Mouse (Mus musculus) liver, postnatal 0 days (tissue): ENCODE results near the gene Ube2ql1. TPM values are rescaled to one million over a fixed set of nuclear protein-coding genes. Genes with fewer than 3 reads are reported as not detected.

Experiments
- ATAC-seq: fragments of 200-750 bp; cut with Nextera tagmentation; 2 replicates; pipeline ENCODE4 v1.8.0; 2017; ENCODE audit warnings: mild to moderate bottlenecking, moderate library complexity
- DNase-seq: peaks from one replicate; pipeline ENCODE4 v3.0.0-alpha.2; 2016
- H3K27ac ChIP-seq: fragments of 300-500 bp; sonication (generic); 2 replicates; pipeline ENCODE4 v1.5.1; 2014; ENCODE audit warnings: antibody characterized with exemption, moderate library complexity, mild to moderate bottlenecking, low read depth
- H3K27me3 ChIP-seq: fragments of 300-500 bp; sonication (generic); 2 replicates; pipeline ENCODE4 v1.6.1; 2014; ENCODE audit warnings: low read length, control low read depth, mixed read lengths; ENCODE audit not compliant: insufficient read depth
- H3K36me3 ChIP-seq: fragments of 300-500 bp; sonication (generic); replicated peaks from 2 replicates; pipeline ENCODE4 v1.6.1; 2014; ENCODE audit warnings: mild to moderate bottlenecking, control low read depth, low read length, moderate library complexity, mixed read lengths; ENCODE audit not compliant: insufficient read depth
- H3K4me1 ChIP-seq: fragments of 300-500 bp; sonication (generic); 2 replicates; pipeline ENCODE4 v1.6.1; 2014; ENCODE audit warnings: antibody characterized with exemption, mild to moderate bottlenecking, control low read depth; ENCODE audit not compliant: insufficient read depth
- H3K4me2 ChIP-seq: fragments of 300-500 bp; sonication (generic); 2 replicates; pipeline ENCODE4 v1.6.1; 2014; ENCODE audit warnings: low read depth, mild to moderate bottlenecking, low read length, moderate library complexity, mixed read lengths
- H3K4me3 ChIP-seq: fragments of 300-500 bp; sonication (generic); 2 replicates; pipeline ENCODE4 v1.5.1; 2014; ENCODE audit warnings: low read depth, low read length
- H3K9ac ChIP-seq: fragments of 300-500 bp; sonication (generic); replicated peaks from 2 replicates; pipeline ENCODE4 v1.6.1; 2014; ENCODE audit warnings: mild to moderate bottlenecking, moderate library complexity
- H3K9me3 ChIP-seq: fragments of 300-500 bp; sonication (generic); 2 replicates; pipeline ENCODE4 v1.6.1; 2016; ENCODE audit warnings: mild to moderate bottlenecking, control low read depth, low read length, mixed read lengths
- CTCF ChIP-seq: sonication (generic); IDR thresholded peaks from 2 replicates; pipeline ENCODE4 v1.5.1; 2016; ENCODE audit warnings: antibody characterized with exemption, low read depth
- EP300 ChIP-seq: IDR thresholded peaks from 2 replicates; pipeline ENCODE4 v1.6.1; 2016; ENCODE audit warnings: antibody characterized with exemption, low read depth, mild to moderate bottlenecking
- WGBS: fragments of 180-500 bp; shearing (Covaris S2); extraction: QIAGEN DNeasy Blood & Tissue Kit; methylation state at CpG from one replicate; pipeline ENCODE4 v1.1.7; 2014; ENCODE audit not compliant: insufficient replicate concordance; 5-methylcytosine and 5-hydroxymethylcytosine counted together
- polyA plus RNA-seq: library from polyadenylated mRNA; unstranded; fragments of >200 nt; fragmentation: Nextera tagmentation; extraction: Ambion mirVana; gene quantifications from 2 replicates; pipeline ENCODE4 v1.2.1, GENCODE M21; 2015

Ube2ql1 gene
- polyA plus RNA-seq, 1 experiment from 2014 or later, result not detected

DNA sequence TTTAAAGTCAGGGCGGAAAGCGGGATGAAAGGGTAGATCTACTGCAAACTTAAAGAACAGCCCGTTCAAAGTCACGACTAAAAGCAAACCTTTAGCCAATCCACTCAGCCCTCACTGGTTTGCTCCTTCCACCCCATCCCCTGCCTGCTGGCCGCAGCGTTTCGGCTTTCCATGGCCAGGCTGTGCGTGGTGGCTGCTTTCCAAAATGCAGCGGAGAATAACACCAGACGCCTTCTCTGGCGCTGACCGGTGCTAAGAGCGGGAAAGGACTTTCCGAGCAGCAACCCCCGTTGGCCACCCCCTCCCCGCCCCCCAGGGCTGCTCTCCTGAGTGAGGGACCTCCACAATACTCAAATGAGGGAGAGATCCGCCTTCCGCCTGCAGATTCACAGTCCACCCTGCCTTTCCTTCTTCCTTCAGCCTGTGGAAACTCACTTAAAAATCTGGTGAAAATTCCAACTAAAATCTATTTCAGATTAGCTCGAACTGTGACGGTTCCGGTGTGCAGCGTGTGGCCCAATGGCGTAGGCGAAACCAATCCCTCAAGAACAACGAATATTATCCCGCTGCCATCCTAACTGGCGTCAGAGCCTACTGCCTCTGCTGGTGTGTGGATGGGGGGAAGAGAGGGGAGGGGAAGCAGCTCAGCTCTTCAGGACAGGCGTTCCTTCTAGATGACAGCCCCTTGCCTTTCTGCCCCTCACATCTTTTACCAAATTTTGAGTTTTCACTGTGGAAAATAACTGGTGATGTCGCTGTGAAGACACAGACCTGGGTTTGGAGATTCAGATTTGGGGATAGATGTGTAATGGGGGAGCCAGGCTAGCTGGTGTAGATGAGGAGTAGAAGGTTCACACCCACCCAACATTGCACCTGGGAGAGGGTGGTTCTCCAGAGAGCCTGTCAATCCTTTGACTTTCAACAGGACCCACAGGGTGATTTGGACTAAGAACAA, 919 bp upstream of the Ube2ql1 start:
- Histone ChIP-seq H3K27me3 (peaks cover 47% of the 10 kb centered on the region), H3K9me3 (no peaks in the 10 kb centered on the region), H3K4me3 (peak overlapping the region; percentile 56), H3K27ac (no peak overlapping the region), H3K4me2 (peak overlapping the region; percentile 85), H3K9ac (peak overlapping the region; percentile 38; the same call in 1 of the 2 replicates), H3K4me1 (peaks cover 8% of the 10 kb centered on the region; the same call in 1 of the 2 replicates), H3K36me3 (no peaks in the 10 kb centered on the region)
- TF ChIP-seq CTCF (no peak), EP300 (no peak)
- DNase-seq (peak; percentile 22), ATAC-seq (no peak)
- 4% methylated on average over 29 of the region's 29 CpGs for WGBS

- peaks cover 47% of the 10 kb centered on the region for H3K27me3 ChIP-seq
- DNase-seq, result no peak
These were observed 464 bp downstream of the Ube2ql1 start for GRCm38 (mm10) chr13:69739091-69739758.

DNA sequence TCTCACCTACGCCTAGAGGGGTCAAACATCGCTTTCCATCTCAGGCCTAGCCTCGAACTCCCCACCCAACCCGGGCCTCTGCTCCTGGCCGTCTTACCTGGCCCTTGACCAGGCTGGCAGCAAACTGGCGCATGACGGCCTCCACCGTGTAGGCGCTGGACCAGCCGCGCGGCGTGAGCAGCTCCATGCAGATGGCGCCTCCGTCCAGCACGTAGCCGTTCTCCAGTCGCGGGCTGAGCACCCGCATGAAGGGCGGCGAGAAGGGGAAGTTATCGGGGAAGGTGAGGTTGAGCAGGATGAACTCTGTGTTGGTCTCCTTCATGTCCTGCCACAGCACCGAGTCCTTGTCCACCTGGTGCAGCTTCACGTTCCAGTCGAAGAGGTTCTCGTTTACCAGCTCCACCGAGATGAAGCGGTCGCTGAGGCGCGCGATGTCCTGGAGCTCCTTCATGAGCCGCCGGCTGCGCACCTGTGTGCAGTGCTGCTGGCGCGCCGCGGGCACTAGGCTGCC, 1.2 kb downstream of the Ube2ql1 start:
- peaks cover 47% of the 10 kb centered on the region for H3K27me3 ChIP-seq
- H3K9me3 ChIP-seq, result no peaks in the 10 kb centered on the region
- TF ChIP-seq CTCF (no peak), EP300 (no peak)
- H3K4me3 ChIP-seq, result peak overlapping the region; percentile 19
- no peak overlapping the region for H3K9ac ChIP-seq
- no peak overlapping the region for H3K27ac ChIP-seq
- 4% methylated on average over 39 of the region's 40 CpGs for WGBS
- H3K4me2 ChIP-seq, result peak overlapping the region; percentile 85
- H3K36me3 ChIP-seq, result no peaks in the 10 kb centered on the region
- DNase-seq (peak; percentile 30), ATAC-seq (no peak)
- H3K4me1 ChIP-seq, result peaks cover 8% of the 10 kb centered on the region; the same call in 1 of the 2 replicates

More at GRCm38 (mm10) chr13:69739091-69739758, 464 bp downstream of the Ube2ql1 start:
- WGBS, result 1% methylated on average over 49 of the region's 78 CpGs
- H3K9me3 ChIP-seq, result no peaks in the 10 kb centered on the region
- H3K9ac ChIP-seq, result no peak overlapping the region
- no peak for TF ChIP-seq CTCF
- no peak for TF ChIP-seq EP300
- H3K36me3 ChIP-seq, result no peaks in the 10 kb centered on the region
- H3K27ac ChIP-seq, result no peak overlapping the region
- peak overlapping the region; percentile 56 for H3K4me3 ChIP-seq
- H3K4me2 ChIP-seq, result peak overlapping the region; percentile 85
- peaks cover 8% of the 10 kb centered on the region; the same call in 1 of the 2 replicates for H3K4me1 ChIP-seq
- peak; percentile 53 for ATAC-seq

DNA sequence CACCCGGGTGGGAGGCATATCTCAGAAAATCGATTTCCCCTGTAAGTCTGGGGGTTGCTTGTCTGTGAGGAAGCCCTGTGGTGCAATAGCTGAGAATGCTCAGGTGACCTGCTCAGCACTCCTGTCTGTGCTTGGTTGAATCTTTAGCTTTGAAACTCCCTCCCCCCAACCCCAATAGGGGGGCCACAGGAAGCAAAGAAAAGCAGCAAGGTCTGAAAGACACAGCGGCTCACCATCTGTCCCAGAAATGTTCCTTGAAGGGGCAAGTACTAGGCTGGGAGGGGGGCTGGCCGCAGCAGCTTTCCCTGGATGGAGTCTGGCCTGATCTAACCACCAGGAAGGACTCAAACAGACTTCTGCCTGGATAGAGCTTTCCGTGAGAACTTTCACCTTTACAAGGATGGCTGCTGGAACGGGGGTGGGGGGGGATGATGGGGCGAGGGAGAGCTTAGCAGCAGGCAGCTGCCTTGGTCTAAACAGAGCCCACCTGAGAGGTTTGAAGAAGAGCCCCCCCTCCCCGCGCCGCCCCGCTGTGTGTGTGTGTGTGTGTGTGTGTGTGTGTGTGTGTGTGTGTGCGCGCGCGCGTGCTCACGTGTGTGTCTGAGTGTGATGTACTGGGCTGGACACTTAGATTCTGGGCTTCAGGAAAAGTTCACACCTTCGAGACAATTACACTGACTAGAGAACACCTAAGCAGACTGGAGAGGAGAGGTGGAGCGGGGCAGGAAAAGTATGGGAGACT, 2.1 kb downstream of the Ube2ql1 start:
- DNase-seq, result no peak
- H3K27me3 ChIP-seq, result peaks cover 47% of the 10 kb centered on the region
- H3K4me1 ChIP-seq, result peaks cover 8% of the 10 kb centered on the region; the same call in 1 of the 2 replicates
- peak overlapping the region; percentile 85 for H3K4me2 ChIP-seq
- H3K9me3 ChIP-seq, result no peaks in the 10 kb centered on the region
- 22% methylated on average over 18 of the region's 19 CpGs for WGBS
- ATAC-seq, result no peak
- no peak for TF ChIP-seq CTCF
- no peak for TF ChIP-seq EP300
- no peaks in the 10 kb centered on the region for H3K36me3 ChIP-seq
- H3K9ac ChIP-seq, result no peak overlapping the region
- no peak overlapping the region for H3K4me3 ChIP-seq
- H3K27ac ChIP-seq, result no peak overlapping the region

- DNase-seq (no peak), ATAC-seq (no peak)
- 0 out of 2 replicates have a peak, but pooled peaks cover under 1% of the 10 kb centered on the region for H3K4me1 ChIP-seq
- no peaks in the 10 kb centered on the region for H3K36me3 ChIP-seq
- H3K27ac ChIP-seq, result no peak overlapping the region
- H3K9me3 ChIP-seq, result no peaks in the 10 kb centered on the region
- 87% methylated on average over 6 of the region's 6 CpGs for WGBS
- TF ChIP-seq EP300, result no peak
- no peak for TF ChIP-seq CTCF
- H3K4me2 ChIP-seq, result no peak overlapping the region
- H3K27me3 ChIP-seq, result peaks cover 8% of the 10 kb centered on the region
- H3K4me3 ChIP-seq, result no peak overlapping the region
- H3K9ac ChIP-seq, result no peak overlapping the region
These were observed 7.1 kb downstream of the Ube2ql1 start for GRCm38 (mm10) chr13:69732636-69733035.
